In genomic region chr9:74904866-74905508, GRCm38 (mm10) we compare ENCODE assay signal across 9 mouse cellular contexts. TPM values are rescaled to one million over a fixed set of nuclear protein-coding genes. Genes with fewer than 3 reads are reported as not detected.
DNase-seq lines count a peak whose midpoint lies in the region; ATAC-seq and TF ChIP-seq lines count a peak whose summit lies in the region.
"Had no signal": no experiment of that assay in that cellular context is flagged by ENCODE, and none has a peak within 500 bp of the region (broad histone marks: within the 10 kb centered on the region; RNA-seq: fewer than 3 reads in every experiment).

No protein-coding gene starts in this region.

- H3K9ac ChIP-seq in forebrain, embryonic 14.5 days (ENCODE audit: low read length), result no peak overlapping the region
- H3K9ac ChIP-seq in lung, embryonic 14.5 days, result no peak overlapping the region
- H3K9ac ChIP-seq: liver, embryonic 15.5 days had no signal

- no peaks in the 10 kb centered on the region for H3K36me3 ChIP-seq in forebrain, embryonic 14.5 days (ENCODE audit: control insufficient read depth, insufficient read depth, low read length)
- H3K36me3 ChIP-seq in hindbrain, embryonic 10.5 days, result no peaks in the 10 kb centered on the region
- H3K36me3 ChIP-seq in lung, embryonic 14.5 days (ENCODE audit: insufficient read depth), result no peaks in the 10 kb centered on the region
- H3K36me3 ChIP-seq: liver, embryonic 15.5 days had no signal

- ATAC-seq in forebrain, embryonic 14.5 days, result peak; percentile 75
- peak; percentile 71; the same call in 1 of the 2 replicates for ATAC-seq in lung, embryonic 14.5 days (ENCODE audit: insufficient read depth)

- H3K4me2 ChIP-seq in forebrain, embryonic 14.5 days (ENCODE audit: low read length), result no peak overlapping the region
- H3K4me2 ChIP-seq in lung, embryonic 14.5 days, result no peak overlapping the region
- H3K4me2 ChIP-seq: liver, embryonic 15.5 days had no signal

- H3K9me3 ChIP-seq in forebrain, embryonic 14.5 days (replicated peaks; ENCODE audit: control insufficient read depth, low read length), result no peaks in the 10 kb centered on the region
- no peaks in the 10 kb centered on the region for H3K9me3 ChIP-seq in hindbrain, embryonic 10.5 days
- H3K9me3 ChIP-seq in lung, embryonic 14.5 days (ENCODE audit: low read depth, low read length), result no peaks in the 10 kb centered on the region
- H3K9me3 ChIP-seq: liver, embryonic 15.5 days had no signal

- H3K27me3 ChIP-seq in forebrain, embryonic 14.5 days (replicated peaks; ENCODE audit: control insufficient read depth, insufficient read depth, low read length), result no peaks in the 10 kb centered on the region
- H3K27me3 ChIP-seq in hindbrain, embryonic 10.5 days (ENCODE audit: insufficient read depth, poor library complexity, severe bottlenecking), result no peaks in the 10 kb centered on the region
- no peaks in the 10 kb centered on the region for H3K27me3 ChIP-seq in lung, embryonic 14.5 days (ENCODE audit: insufficient read depth, low read length)
- H3K27me3 ChIP-seq: liver, embryonic 15.5 days had no signal

- 14% methylated on average over 7 of the region's 7 CpGs for WGBS in forebrain, embryonic 14.5 days
- WGBS in hindbrain, embryonic 10.5 days, result 20% methylated on average over 7 of the region's 7 CpGs
- 10% methylated on average over 7 of the region's 7 CpGs for WGBS in lung, embryonic 14.5 days

- peak; percentile 26 for DNase-seq in MEL-GATA-1-ER (ENCODE audit: extremely low read depth, low read depth)
- DNase-seq in c-Kit-positive CD71-positive TER-119-negative erythroid progenitor cells, embryonic 14.5 days (ENCODE audit: low read depth), result peak; percentile 46
- DNase-seq in forebrain, embryonic 14.5 days (ENCODE audit: low spot score), result peak; percentile 88
- DNase-seq in hindbrain, embryonic 10.5 days (ENCODE audit: low spot score), result peak; percentile 66
- peak; percentile 29 to 85 for DNase-seq in layer of hippocampus, adult 18-20 months (ENCODE audit: low spot score in 2 of 2)
- DNase-seq in lung, embryonic 14.5 days, result peak; percentile 93
- peak; percentile 77 for DNase-seq in retina, adult 2 months (ENCODE audit: low read depth, low spot score)
- peak; percentile 35 to 72 for DNase-seq in urinary bladder, postnatal 4 days (ENCODE audit: low spot score in 2 of 2)

- H3K27ac ChIP-seq in forebrain, embryonic 14.5 days (ENCODE audit: low read depth, low read length), result no peak overlapping the region
- H3K27ac ChIP-seq in hindbrain, embryonic 10.5 days, result no peak overlapping the region
- H3K27ac ChIP-seq in lung, embryonic 14.5 days (ENCODE audit: low read depth), result no peak overlapping the region
- H3K27ac ChIP-seq: liver, embryonic 15.5 days had no signal

- no peak overlapping the region for H3K4me3 ChIP-seq in forebrain, embryonic 14.5 days (ENCODE audit: low read depth, low read length)
- H3K4me3 ChIP-seq in hindbrain, embryonic 10.5 days, result no peak overlapping the region
- H3K4me3 ChIP-seq in lung, embryonic 14.5 days (ENCODE audit: low read depth, low read length), result no peak overlapping the region
- H3K4me3 ChIP-seq: liver, embryonic 15.5 days had no signal

- H3K4me1 ChIP-seq in forebrain, embryonic 14.5 days (ENCODE audit: control insufficient read depth, insufficient read depth, low read length), result no peaks in the 10 kb centered on the region
- H3K4me1 ChIP-seq in hindbrain, embryonic 10.5 days (replicated peaks), result no peaks in the 10 kb centered on the region
- H3K4me1 ChIP-seq in lung, embryonic 14.5 days (ENCODE audit: insufficient read depth), result no peaks in the 10 kb centered on the region
- H3K4me1 ChIP-seq: liver, embryonic 15.5 days had no signal

- peak; percentile 87 for TF ChIP-seq CTCF in lung, embryonic 14.5 days (IDR thresholded peaks at IDR 0.05; ENCODE audit: low read depth)

RNA-seq across cellular contexts. Expression of gene Onecut1, which starts 43.3 kb away (rescaled TPM):
- polyA plus RNA-seq in forebrain, embryonic 14.5 days (2014; fragmentation: Nextera tagmentation; extraction: Ambion mirVana), result 0.55 and 1.1 TPM in 2 replicates
- polyA plus RNA-seq in hindbrain, embryonic 10.5 days (2016; fragmentation: Nextera tagmentation; extraction: Ambion mirVana), result 10.8 and 12.2 TPM in 2 replicates
- total RNA-seq in layer of hippocampus, adult 18-20 months (2021), result 1 to 10 TPM; 1.3 to 1.5 TPM
- polyA plus RNA-seq in lung, embryonic 14.5 days (2014; fragmentation: Nextera tagmentation; extraction: Ambion mirVana), result not detected in 2 replicates

RNA-seq across cellular contexts. Expression of gene Fam214a, which starts 47.7 kb away (rescaled TPM):
- polyA plus RNA-seq in forebrain, embryonic 14.5 days (2014; fragmentation: Nextera tagmentation; extraction: Ambion mirVana), result 29.0 and 30.6 TPM in 2 replicates
- polyA plus RNA-seq in hindbrain, embryonic 10.5 days (2016; fragmentation: Nextera tagmentation; extraction: Ambion mirVana), result 8.6 and 13.1 TPM in 2 replicates
- 10 to 100 TPM; 38.5 to 40.8 TPM for total RNA-seq in layer of hippocampus, adult 18-20 months (2021)
- polyA plus RNA-seq in lung, embryonic 14.5 days (2014; fragmentation: Nextera tagmentation; extraction: Ambion mirVana), result 8.9 and 9.9 TPM in 2 replicates

Comparison
In these comparisons a context has a peak if more than half of its experiments do, and no peak if none do; other contexts are left out.
1. DNase-seq: peak in every context shown above with its lines; median percentile 93 in lung, embryonic 14.5 days; 88 in forebrain, embryonic 14.5 days; 77 in retina, adult 2 months; 66 in hindbrain, embryonic 10.5 days; 57 in layer of hippocampus, adult 18-20 months; 54 in urinary bladder, postnatal 4 days; 46 in c-Kit-positive CD71-positive TER-119-negative erythroid progenitor cells, embryonic 14.5 days; 26 in MEL-GATA-1-ER.